Mouse (Mus musculus) neutrophil, adult 5-6 weeks (primary cell): ENCODE measurements around the gene Ctcfl. TPM values are rescaled to one million over a fixed set of nuclear protein-coding genes. Genes with fewer than 3 reads are reported as not detected.
"Not testable (repeated sequence)": the region's sequence is repeated elsewhere in the genome, so short reads cannot be mapped to it uniquely, and the experiment has no call there.

Experiments used
- ATAC-seq: fragments of 151-379, 151-347 bp; 2 replicates; pipeline ENCODE4 v1.8.0; 2017; ENCODE audit warnings: mild to moderate bottlenecking, moderate TSS enrichment; ENCODE audit not compliant: insufficient number of reproducible peaks, poor library complexity, low FRiP score, severe bottlenecking; ENCODE audit errors: extremely low read depth
- total RNA-seq: library from RNA; stranded (forward); fragments of 200-1000 nt; gene quantifications from 2 replicates; pipeline ENCODE4 v1.2.3, GENCODE M21; 2017

Gene Ctcfl
- total RNA-seq, 1 experiment from 2014 or later = not detected

GRCm38 (mm10) chr2:173148001-173148400 is 28.7 kb upstream of the Ctcfl start:
- no peak for ATAC-seq

GRCm38 (mm10) chr2:173146728-173147127 is 27.4 kb upstream of the Ctcfl start:
- ATAC-seq = no peak

- ATAC-seq = no peak
Observed at GRCm38 (mm10) chr2:173145808-173146207, 26.5 kb upstream of the Ctcfl start.

- ATAC-seq = no peak
Observed at GRCm38 (mm10) chr2:173143611-173144010, 24.3 kb upstream of the Ctcfl start.

- no peak for ATAC-seq
Observed at GRCm38 (mm10) chr2:173138323-173139239, 19.3 kb upstream of the Ctcfl start.

GRCm38 (mm10) chr2:173134695-173135094 is 15.4 kb upstream of the Ctcfl start:
- ATAC-seq = no peak

- ATAC-seq = no peak
Observed at GRCm38 (mm10) chr2:173132794-173133300, 13.5 kb upstream of the Ctcfl start.

- no peak for ATAC-seq
Observed at GRCm38 (mm10) chr2:173132262-173132661, 12.9 kb upstream of the Ctcfl start.

GRCm38 (mm10) chr2:173129111-173129510 is 9.8 kb upstream of the Ctcfl start:
- ATAC-seq = no peak

- ATAC-seq = no peak
Observed at GRCm38 (mm10) chr2:173126386-173126785, 7.1 kb upstream of the Ctcfl start.

- no peak for ATAC-seq
Observed at GRCm38 (mm10) chr2:173124022-173124735, 4.9 kb upstream of the Ctcfl start.

- ATAC-seq = not testable (repeated sequence)
Observed at GRCm38 (mm10) chr2:173120117-173120516, 792 bp upstream of the Ctcfl start.

- not testable (repeated sequence) for ATAC-seq
Observed at GRCm38 (mm10) chr2:173113796-173114195, 5.5 kb downstream of the Ctcfl start.

GRCm38 (mm10) chr2:173110571-173110970 is 8.8 kb downstream of the Ctcfl start:
- ATAC-seq = no peak

GRCm38 (mm10) chr2:173109510-173109909 is 9.8 kb downstream of the Ctcfl start:
- ATAC-seq = no peak

GRCm38 (mm10) chr2:173108509-173109190 is 10.7 kb downstream of the Ctcfl start:
- ATAC-seq = no peak

GRCm38 (mm10) chr2:173106889-173107785 is 12.2 kb downstream of the Ctcfl start:
- peak; percentile 51 for ATAC-seq

GRCm38 (mm10) chr2:173106409-173106808 is 12.9 kb downstream of the Ctcfl start:
- ATAC-seq = no peak
